Mouse (Mus musculus): ENCODE measurements at regions not wholly inside any gene's neighbourhood (a gene's known extent, or its start where the extent isn't known, plus 50 kb on each side); places are given as distances from the start of the nearest gene placed in this dataset.

DNA sequence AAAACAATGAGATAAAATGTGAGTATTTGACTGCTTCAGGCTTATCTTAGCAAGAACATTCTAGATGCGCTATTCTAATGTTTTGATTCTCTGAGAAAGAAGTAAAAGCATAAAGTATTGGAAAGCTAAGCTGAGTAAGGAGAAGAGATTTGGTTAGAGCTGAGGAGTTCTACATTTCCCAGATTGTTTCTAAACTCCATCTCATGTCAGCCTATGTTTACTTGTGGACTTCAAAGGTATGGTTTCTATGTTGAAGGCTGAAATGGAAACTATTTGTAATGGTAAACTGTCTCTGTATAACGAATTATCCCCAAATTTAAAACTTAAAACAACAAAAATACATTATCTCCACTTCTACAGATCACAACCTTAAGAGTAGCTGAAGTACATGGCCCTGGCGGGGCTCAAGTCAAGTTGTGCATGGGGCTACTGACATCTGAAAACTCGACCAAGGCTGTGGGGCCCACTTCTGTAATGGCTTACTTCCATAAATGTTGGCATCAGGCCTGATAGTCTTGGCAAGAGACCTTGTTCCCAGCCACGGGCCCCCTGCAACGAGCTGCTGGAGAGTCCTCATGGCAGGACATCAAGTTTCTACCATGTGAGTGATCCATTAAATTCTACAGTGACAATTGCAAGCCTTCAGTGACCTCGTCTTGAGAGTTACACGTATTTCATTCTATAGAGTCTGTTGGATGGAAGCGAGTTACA lies 232.1 kb downstream of the Pros1 start:
- TF ChIP-seq EP300 (IDR thresholded peaks at IDR 0.05; ENCODE audit: insufficient read depth, low read depth, low read length) (no peak), POLR2A (IDR thresholded peaks at IDR 0.05; ENCODE audit: insufficient read depth, low read depth, low read length) (no peak)

All from heart, adult 2 months (tissue).